Mouse (Mus musculus) E14TG2a.4 (cell line): Measurements from ENCODE around the gene Slc26a6.

Experiments
- CTCF ChIP-seq: conservative IDR thresholded peaks from 2 replicates; pipeline ENCODE4 v1.5.1; 2014; ENCODE audit warnings: low read length
- NANOG ChIP-seq: IDR thresholded peaks from 2 replicates; pipeline ENCODE4 v1.6.1; 2014; ENCODE audit warnings: borderline replicate concordance, low read length, mixed read lengths

DNA sequence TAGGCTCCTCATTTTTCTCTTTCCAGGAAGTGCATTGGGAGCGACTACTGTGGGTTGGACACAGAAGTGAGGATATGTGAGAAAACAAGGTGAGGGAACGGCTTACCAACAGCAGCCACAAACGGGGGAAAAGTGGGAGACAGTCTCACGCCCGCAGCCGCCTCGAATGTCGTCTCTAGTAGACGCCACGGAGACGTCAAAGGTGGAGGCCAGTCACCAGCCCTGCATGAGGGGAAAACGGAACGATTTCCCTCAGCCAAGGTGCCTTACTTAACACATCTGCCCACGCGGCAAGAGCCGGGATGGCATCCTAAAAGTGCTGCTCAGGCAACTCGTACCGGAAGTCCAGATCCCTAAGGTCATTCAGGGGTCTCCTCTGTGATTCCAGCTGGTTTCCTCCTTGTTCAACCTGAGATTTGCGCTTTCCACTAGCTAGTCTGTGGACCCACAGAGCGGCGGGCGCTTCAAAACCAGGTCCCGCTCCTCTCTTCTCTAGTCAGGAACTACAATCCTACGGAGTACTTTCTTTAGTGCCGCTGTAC, 28.9 kb upstream of the Slc26a6 start:
- TF ChIP-seq CTCF (0 out of 2 replicates have a peak, but pooled peaks have one; percentile 2), NANOG (no peak)
